Mouse (Mus musculus) lung, adult 18-20 months (tissue): ENCODE measurements around the gene Lztr1.

Experiments used
- DNase-seq, 2 experiments: peaks; one replicate each; pipeline ENCODE4 v3.0.0; 2022; ENCODE audit warnings: mixed read lengths in 2 of 2

Lztr1 gene

DNA sequence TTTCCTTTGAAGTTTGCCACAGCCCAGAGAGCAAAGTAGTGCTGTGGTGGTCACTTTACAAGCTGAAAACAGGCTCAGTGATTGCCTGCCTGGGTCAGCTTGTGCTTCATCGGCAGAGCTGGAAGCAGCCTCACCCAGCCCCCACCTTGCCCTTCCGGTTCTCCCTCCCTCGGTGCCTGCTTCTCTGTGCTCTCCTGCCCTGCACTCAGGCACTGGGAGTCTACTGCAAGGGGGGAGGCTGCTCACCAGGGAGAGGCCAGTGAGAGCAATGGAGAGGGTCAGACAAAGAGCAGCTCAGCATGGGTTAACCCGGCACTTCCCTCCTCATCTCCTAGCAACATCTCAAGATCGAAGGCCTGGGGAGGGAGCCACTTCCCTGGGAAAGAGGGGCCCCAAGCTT is 50.3 kb downstream of the Lztr1 start:
- DNase-seq = peak in 1 of 2 experiments; percentile 50

DNA sequence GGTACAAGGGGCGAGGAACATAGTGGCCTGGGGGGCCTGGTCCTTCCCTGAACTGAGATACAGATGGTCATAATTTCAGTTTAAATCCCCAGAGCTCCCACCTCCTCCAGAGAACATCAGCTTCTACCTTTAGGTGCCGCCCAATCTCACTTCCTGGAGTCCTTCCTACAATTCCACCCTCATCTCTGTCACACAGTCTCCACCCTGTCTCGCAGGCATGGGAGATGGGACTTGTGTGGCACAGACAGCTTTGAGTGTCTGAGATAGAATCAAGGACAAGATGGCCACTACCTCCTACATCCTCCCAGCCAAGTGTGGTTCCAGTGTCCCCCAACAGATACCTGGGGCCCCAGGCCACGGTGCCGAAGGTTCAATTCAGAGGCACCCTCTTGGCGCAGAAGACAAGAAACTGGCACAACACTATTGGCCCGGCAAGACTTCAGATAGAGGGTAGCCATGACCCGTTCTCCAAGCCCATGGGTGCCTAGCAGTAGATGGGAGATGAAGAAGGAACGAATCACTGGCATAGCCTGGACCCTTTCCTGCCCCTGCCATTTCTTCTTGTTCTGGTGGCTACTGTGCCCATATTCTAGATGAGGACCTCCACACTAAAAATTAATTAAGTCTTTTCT is 51.0 kb downstream of the Lztr1 start:
- no peak for DNase-seq

DNA sequence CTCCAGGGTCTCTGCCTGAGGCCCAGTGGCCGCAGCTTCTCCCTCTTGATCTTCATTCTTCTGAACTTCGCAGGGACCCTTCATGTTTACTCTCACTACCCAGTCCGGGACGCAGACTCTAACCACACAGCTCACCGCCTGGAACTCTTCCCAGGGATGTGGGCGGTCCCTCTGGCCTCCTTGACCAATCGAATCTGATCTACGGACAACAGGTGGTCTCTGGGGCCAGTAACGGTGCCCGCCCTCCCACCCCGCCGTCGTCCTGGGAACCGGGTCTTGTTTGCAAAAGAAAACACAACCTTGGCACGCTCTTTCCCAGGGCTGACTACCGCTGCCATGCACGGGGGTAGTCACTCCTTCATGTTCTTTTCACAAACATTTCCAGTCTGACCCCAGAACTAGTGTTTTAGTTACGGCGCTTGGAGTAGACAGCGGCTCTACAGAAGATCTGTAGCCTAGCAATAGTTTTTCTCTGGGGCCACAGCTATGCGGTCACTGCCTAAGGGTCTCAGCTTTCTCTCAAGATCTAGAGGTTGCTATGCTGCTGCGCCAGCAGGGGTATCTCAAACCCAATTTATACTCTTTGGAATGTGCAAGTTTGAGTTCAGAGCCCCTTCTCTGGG is 52.8 kb downstream of the Lztr1 start, which contains the start of gene Lrrc74b:
TSS of gene Lrrc74b (minus strand) at position 120 of the 623 bp plus-strand sequence.
- peak; percentile 86 to 91 for DNase-seq

DNA sequence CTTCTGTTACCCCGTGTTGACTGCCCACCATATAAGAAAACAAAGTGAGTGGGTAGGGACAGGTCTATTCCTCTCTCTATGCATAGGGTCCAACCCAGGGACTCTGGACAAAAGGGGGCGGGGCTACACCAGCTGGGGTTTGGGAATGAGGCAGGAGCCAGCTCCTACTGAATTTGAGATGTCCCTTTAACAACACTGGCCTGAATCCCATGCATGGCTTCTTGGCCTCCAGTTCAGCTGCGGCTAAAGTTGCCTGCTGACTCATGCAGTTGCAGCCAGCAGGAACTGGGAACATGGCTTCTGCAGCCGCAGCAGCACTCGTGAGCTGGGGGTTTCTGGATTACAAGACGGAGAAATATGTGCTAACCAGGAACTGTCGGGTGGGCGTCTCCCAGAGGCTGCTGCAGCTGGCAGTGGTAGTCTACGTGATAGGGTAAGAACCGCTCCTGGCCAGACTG is 53.3 kb downstream of the Lztr1 start, which contains the start of gene P2rx6:
TSS of gene P2rx6 (plus strand) at position 135 of the 458 bp plus-strand sequence.
- peak; percentile 54 to 57 for DNase-seq

DNA sequence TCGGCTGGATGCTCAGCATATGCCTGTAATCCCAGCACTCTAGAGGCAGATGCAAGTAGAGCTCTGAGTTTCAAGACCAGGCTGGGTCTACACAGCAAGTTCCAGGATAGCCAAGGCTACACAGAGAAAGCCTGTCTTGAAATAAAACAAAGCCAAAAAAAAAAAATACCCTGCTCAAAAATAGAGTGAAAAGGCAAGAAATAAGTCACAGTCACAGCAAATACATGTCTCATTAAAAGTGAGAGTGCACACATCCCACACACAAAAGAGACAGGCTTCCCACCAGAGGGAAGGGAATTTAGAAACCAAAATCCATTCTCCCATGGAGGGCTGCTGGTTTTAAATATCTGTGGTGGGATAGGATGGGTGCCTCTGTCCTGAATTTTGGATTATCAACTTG is 55.1 kb downstream of the Lztr1 start:
- DNase-seq = no peak

DNA sequence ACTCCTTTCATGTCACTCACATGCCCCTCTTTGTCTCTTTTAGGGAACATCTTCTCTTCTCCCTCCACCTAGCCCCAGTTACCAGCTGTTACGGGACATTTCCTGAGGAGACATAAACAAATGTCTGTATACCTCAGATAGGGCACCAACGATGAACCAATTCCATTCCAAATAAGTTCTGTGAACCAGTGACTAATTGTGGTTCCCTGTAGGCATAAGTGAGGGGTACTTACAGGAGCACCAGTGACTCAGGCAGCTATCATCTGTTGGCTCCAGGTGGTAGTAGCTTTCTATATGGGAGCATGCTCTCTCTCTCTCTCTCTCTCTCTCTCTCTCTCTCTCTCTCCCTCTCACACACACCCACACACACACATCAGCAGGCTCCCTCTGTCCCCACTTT is 55.7 kb downstream of the Lztr1 start:
- no peak for DNase-seq

DNA sequence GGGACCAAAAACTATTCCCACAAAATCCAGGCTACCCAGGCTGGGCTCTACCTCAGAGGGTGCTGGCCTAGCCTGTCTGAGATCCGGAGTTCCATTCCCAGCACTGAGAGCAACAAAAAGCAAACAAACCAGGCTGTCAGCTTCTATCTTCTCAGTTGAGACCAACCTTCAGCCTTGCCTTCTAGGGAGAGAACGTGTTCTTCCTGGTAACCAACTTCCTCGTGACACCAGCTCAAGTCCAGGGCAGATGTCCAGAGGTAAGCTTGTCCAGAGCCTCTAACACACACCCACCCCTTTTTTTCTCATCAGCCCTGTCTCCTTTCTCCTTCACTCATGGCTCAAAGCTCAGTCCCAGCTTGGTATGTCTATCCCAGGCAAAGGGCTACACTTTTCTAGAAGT is 56.3 kb downstream of the Lztr1 start:
- DNase-seq = no peak

DNA sequence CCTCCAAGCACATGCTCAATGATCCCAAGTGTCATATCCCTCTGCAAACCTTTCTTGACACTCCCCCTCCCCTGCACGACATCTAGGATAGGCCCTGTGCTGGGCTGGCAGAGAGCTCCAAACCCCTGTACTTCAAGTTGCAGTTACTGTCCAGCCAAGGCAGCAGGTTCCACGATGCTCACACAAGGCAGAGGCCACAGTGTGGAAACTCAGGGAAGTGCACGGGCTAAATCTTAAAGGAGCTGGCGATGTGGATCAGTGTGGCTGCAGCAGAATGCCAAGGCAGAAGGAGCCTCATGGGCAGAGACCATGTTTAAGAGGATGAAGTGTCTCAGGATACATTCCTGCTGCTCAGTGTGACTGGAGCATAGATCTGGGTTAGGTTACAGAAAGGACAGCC is 57.7 kb downstream of the Lztr1 start:
- DNase-seq = no peak
